Mouse (Mus musculus) lung, postnatal 10 days (tissue): ENCODE data around the gene Eri3.
A peak's percentile ranks its signal among the peaks of the same experiment; 100 is the strongest.

Experiments
- DNase-seq: peaks from one replicate; pipeline ENCODE4 v3.0.0; 2021

Gene Eri3

DNA sequence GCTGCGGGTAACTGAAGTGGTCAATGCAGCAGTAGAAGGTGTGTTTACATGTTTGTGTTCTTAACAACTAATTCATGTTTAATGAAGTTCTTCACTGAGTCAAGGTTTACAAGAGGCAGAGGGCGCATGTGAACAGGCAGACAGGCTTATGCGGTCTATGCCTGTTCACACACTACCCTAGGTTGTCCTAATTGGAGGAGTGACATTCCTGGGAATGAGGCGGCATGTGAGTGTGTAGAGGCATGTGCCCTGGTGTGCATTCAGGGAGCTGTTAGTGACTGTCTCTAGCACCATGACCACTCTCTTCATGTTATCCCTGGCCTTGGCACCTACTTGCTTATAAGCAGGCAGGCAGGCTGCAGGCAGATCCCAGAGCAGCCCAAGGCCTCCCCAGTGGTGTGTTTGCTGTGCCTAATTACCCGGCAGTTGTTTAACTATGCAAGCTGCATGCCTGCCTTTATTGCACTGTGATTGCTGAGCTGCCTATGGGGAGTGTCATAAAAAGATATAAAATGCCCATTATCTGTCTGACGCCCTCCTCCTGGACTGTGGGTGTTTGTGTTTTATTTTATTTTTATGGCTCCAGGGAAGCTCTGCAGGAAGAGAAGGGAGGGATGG, 80.0 kb downstream of the Eri3 start:
- no peak for DNase-seq

- no peak for DNase-seq
Measured at GRCm38 (mm10) chr4:117633527-117633926, 83.4 kb downstream of the Eri3 start.

- no peak for DNase-seq
Measured at GRCm38 (mm10) chr4:117634642-117635041, 84.5 kb downstream of the Eri3 start.

DNA sequence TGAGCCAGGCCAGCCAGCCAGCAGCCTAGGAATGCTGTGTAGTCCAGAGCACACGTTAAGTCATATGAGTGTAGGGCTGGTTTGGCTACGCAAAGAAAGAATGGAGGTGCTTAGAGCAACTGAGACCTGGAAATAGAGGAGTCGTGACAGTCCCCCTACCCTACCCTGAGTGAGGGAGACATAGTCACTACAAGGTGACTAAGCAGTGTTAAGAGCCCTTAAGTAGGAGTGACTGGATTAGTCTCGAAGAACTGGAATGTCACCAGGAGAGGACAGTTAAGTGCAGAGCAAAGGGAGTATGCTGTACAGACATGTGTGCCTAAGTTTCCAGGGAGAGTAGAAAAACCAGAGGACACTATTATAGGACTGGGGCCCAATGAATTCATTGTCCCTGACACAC, 86.0 kb downstream of the Eri3 start:
- DNase-seq: no peak

DNA sequence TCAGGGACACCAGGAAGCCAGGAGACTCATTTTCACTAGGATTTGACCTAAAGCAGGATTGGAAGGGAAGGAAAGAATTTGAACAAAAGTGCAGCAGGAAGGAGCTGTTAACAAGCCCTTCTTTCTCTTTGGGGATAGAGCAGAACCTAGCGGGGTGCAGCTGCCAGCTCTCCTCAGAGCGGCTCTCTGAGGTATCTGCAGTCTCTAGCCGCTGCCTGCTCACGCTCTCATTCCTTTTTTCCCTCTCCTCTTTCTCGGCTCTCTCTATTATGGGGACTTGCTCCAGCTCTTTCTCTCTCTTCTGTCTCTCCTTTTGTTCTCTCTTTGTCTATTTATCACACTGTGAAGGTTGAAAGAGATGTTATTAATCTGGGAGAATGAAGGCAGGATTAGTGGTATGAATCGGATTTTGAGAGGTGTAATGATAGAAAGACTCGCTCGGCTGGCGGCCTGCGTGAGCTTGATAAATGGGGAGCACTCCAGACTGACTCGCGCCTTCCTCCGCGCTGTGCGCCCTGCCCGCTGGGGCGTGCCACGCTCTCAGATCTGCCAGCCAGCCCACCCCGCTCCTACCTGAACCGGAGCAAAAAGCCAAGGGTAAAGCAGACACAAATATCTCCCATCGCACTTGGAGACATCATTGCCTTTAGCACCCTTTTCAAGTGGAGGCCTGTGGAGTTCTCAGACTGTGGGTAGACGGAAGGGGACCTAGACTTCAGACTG, 86.9 kb downstream of the Eri3 start:
- DNase-seq: no peak

DNA sequence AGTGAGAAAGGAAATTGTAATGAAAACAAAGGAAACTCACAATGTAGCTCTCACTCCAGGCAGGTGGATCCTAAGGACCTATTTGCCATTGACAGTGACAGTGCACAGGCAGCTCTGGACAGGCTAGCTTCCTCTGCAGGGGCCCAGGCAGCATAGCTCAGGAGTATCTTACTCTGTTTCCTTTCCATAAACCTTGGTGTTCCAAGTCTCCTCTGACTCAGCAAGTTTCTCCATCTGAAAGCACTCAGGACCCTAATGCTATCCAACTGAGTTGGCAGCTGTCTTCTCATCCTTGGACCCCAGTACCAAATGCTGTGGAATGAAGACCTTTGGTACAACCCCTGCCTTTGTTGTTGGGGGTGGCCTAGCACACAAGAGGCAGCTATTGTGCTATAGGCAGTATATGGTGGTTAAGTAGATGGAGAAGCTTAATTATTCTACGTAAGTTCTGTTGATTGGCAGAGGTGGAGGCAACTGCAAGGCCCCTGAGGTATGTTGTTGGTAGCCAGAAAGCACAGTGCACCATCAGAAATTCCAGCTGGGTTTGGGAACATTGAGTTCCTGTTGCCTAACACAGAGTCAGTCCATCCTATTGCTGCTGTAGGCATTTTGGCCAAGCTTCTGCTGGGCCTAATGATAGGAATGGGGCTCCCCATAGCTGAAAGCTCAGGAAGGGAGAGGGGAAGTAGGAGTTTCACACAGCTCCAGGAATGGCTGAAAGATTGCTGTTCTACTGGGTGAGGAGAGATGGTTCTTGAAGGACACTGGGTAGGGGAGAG, 90.9 kb downstream of the Eri3 start:
- DNase-seq: no peak

DNA sequence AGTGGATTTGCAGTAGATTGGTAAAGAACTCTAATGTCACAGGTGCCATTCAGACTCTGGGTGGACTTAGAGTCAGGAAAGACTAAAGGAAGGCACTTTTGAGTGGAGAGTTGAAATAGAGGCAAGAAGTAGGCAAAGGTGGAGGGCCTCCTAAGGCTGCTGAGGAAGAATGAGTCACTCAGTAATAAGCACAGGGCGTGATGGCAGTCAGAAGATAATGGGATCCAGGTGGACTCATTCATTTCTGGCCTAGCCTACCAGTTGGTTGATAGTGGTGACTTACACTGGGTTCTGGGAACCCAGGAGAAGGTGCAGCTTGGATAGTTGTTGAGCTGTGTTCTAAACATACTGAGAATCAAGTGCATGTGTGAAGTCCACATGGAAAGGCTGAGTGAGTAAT, 91.6 kb downstream of the Eri3 start:
- DNase-seq: no peak

DNA sequence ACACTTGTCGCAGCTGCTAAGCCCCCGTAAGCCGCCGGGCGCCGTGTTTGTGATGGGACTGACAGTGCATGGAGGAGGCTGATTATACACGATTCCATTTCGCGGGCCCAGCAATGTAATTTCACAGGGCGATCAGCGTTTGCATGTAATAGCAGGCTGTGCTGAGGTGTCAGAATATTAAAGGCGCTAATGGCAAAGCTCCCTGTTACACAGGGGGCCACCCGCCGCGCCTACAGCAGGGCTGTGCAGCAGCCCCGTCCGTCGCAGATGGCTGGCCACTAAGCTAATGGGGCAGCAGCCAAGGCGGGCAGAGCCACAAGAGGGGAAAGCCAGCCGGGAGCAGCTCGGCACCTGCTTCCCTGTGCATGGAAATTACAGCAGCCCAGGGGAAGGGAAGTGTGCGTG, 94.9 kb downstream of the Eri3 start:
- DNase-seq: no peak

- DNase-seq: no peak
Measured at GRCm38 (mm10) chr4:117645859-117646258, 95.7 kb downstream of the Eri3 start.

DNA sequence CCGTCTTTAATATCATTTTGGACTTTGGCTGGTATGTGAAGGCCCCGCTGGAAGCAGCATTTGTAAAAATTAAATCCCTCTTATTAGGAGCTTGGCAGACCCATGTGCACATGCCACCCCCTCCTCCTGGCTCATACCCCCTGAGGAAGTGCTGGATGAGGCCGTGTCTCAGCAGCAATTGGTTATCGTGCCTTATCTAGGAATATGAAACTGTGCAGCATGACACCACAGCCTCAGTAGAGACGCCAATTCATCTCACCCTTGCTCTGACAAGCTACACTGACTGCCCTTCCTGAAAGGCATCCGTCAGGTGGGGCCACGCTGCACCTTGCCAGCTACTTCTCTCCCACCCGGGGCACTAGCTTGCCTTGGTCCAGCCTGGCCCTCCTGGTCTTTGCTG, 96.3 kb downstream of the Eri3 start:
- DNase-seq: no peak

- DNase-seq: no peak
Measured at GRCm38 (mm10) chr4:117646926-117647755, 97.0 kb downstream of the Eri3 start.

DNA sequence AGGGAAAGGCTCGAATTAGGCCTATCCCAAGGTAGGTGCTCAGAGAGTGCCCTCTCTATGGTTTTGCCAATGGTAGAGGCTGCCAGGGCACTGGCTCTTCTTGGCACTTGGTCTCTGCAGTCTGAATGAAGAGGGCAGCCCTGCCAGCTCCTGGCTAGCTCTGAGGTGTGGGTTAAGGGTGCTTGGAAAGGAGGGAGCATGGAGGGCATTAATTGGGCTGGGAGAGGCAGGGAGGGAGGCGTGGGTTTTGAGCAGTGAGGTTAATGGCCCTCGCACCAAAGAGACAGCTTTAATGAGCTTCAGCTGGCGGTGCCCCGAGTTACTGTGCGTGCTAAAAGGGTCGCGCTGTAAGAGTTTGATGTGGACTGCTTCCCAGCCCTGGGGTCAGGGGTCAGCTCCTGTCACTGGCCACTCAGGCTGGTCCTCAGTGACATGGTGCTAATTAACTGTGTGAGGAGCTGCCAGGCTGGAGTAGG, 101.5 kb downstream of the Eri3 start:
- no peak for DNase-seq

GRCm38 (mm10) chr4:117652727-117653126, 102.6 kb downstream of the Eri3 start:
- DNase-seq: no peak

DNA sequence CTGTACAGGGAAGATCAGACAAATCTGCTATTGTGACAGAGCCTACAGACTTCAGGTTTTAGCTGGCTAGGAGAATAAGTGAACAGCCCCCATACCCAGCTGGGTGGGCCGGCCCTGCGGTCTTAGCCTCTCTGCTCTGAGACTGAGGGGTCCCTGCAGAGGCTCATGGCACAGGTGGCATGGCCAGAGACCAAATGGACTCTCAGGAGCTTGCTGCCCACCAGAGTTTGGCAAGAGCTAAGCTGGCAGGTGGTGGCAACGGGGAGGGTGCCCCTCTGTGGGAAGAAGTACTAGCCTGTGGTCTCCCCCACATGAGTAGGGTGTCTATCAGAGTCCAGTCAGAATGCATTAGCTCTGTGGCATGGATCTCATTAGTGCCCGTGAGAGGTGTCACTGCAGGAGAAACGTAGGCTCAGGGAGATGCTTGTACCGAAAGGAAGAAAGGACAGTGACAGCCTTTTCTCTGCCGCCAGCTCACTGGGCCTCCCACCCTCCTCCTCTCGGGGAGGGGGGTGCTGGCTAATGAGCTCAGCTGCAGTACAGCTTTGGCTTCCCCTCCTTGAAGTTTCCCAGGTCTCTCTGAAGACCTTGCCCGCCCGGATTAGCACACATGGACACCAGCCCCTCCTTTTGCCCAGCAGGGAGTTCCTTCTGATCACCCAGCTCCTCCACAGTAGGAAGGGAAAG, 104.0 kb downstream of the Eri3 start:
- DNase-seq: no peak

GRCm38 (mm10) chr4:117654703-117655499, 104.7 kb downstream of the Eri3 start:
- peak; percentile 34 for DNase-seq

GRCm38 (mm10) chr4:117655500-117655863, 105.3 kb downstream of the Eri3 start:
- DNase-seq: no peak

DNA sequence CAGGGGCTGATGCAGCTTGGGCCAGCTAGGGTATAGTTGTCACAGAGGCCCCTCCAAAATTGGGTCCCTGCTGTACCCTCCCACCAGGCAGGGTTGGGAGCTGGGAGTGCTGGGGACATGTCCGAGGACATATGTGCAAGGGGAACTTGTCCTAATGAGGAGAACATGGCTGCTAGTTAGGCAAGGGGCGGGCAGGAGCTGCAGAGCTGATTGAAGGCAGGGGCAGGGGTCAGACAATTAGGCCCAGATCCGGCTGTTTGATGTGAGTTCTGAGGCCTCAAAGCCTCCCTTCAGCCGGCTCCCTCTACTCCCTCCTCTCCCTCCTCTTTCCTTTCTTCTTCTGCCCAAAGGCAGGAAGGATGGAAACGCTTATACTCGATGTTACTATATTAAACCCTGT, 106.8 kb downstream of the Eri3 start:
- no peak for DNase-seq

DNA sequence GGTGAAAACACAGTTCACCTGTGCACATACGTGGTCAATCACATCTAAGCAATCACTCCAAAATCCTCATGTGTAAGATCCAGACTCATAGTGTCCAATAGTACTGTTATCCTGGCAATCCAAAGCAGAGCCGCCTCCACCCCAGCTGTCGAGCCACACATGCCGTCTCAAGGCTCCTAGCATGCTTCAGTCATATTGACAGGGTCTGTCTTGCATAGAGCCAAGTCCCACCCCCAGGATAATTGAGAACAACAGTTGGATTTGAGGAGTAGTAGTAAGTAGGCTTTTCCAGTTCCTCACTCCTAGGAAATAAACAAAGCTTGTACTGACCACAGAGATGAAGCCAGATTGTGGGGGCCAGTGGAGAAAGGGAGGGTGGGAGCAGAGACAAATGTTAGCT, 107.5 kb downstream of the Eri3 start:
- DNase-seq: peak; percentile 64

- peak; percentile 61 for DNase-seq
Measured at GRCm38 (mm10) chr4:117658582-117659444, 108.6 kb downstream of the Eri3 start.

DNA sequence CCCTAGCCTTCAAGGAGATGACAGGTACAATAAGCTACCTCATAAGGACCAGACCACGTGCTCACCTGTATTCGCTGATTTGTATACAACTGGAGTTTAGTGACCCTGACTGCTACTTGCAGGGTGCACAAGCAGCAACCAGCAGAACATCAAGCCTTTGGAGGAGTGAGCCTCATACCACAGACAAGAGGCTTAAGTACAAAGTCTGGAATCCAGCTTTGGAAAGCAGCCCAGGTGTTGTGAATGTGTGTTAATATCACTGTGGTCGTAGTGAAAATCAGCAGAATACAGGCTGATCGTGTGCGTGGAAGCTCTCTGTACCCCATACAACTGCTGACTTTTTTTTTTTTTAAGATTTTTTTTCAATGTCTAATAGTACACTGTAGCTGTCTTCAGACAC, 109.8 kb downstream of the Eri3 start:
- peak; percentile 36 for DNase-seq
